Mouse (Mus musculus) neural tube, embryonic 15.5 days (tissue): Measurements from ENCODE around the gene Tmem106b. TPM values are rescaled to one million over a fixed set of nuclear protein-coding genes. Genes with fewer than 3 reads are reported as not detected.

Experiments used
- ATAC-seq: fragments of 200-750 bp; cut with Nextera tagmentation; 2 replicates; pipeline ENCODE4 v1.8.0; 2017; ENCODE audit warnings: mild to moderate bottlenecking, moderate TSS enrichment, moderate library complexity; ENCODE audit not compliant: low FRiP score
- H3K27ac ChIP-seq: fragments of 300-500 bp; sonication (generic); replicated peaks from 2 replicates; pipeline ENCODE4 v1.5.1; 2015; ENCODE audit warnings: mild to moderate bottlenecking, inconsistent platforms
- H3K27me3 ChIP-seq: fragments of 300-500 bp; sonication (generic); replicated peaks from 2 replicates; pipeline ENCODE4 v1.6.1; 2015; ENCODE audit warnings: inconsistent platforms
- H3K36me3 ChIP-seq: fragments of 300-500 bp; sonication (generic); 2 replicates; pipeline ENCODE4 v1.6.1; 2015; ENCODE audit warnings: inconsistent platforms
- H3K4me1 ChIP-seq: fragments of 300-500 bp; sonication (generic); 2 replicates; pipeline ENCODE4 v1.6.1; 2015; ENCODE audit warnings: inconsistent platforms
- H3K4me2 ChIP-seq: fragments of 300-500 bp; sonication (generic); 2 replicates; pipeline ENCODE4 v1.6.1; 2015; ENCODE audit warnings: inconsistent platforms, mild to moderate bottlenecking, moderate library complexity
- H3K4me3 ChIP-seq: fragments of 300-500 bp; sonication (generic); replicated peaks from 2 replicates; pipeline ENCODE4 v1.5.1; 2015; ENCODE audit warnings: mild to moderate bottlenecking, inconsistent platforms
- H3K9ac ChIP-seq: fragments of 300-500 bp; sonication (generic); replicated peaks from 2 replicates; pipeline ENCODE4 v1.6.1; 2015; ENCODE audit warnings: mild to moderate bottlenecking, inconsistent platforms
- H3K9me3 ChIP-seq: fragments of 300-500 bp; sonication (generic); replicated peaks from 2 replicates; pipeline ENCODE4 v1.6.1; 2016; ENCODE audit warnings: inconsistent platforms
- WGBS: fragments of 180-500 bp; shearing (Covaris S2); methylation state at CpG from one replicate; pipeline ENCODE4 v1.1.7; 2015; ENCODE audit warnings: mixed read lengths; 5-methylcytosine and 5-hydroxymethylcytosine counted together
- polyA plus RNA-seq: library from polyadenylated mRNA; unstranded; fragments of >200 nt; fragmentation: Nextera tagmentation; extraction: Ambion mirVana; gene quantifications from 2 replicates; pipeline ENCODE4 v1.2.1, GENCODE M21; 2015

Tmem106b gene
- polyA plus RNA-seq = 34.4 and 34.6 TPM in 2 replicates

DNA sequence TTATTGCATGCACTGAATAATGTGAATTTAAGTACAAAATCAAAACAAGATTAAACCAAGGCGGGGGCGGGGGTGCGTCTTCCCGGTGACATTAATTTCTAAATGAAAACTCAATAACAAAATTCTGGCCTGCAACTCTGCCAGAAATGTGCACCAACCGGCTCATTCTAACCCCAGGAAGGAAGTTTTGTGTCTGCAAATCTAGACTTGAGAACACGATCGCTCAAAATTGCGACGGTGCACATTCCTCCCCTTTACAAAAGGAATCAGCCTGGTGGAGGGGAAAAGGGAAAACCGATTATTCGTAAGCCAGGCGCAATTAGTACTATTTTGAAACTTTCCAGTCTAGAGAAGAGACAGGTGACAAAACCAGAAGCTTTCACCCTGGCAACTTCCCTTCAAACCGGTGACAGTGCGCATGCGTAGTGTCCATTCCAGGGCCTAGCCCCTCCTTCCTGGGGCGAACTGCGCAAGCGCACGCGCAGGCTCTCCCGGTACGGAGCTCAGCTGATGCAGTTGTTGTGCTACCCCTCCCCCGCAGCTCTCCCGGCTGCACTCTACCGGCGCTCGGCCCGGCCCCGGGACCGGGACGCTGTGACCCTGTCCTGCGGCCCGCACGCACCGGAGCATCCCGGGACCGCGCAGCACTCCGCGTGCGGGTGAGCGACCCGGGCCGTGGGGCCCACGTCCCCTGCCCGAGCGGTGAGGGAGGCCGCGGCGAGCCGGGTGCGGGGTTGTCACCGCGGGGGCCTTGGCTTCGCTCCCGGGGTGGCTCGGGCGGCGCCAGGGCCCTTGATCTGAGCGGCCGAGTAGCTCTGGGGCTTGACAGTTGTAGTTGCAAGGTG lies at the start of gene Tmem106b:
TSS of gene Tmem106b (plus strand) at position 458 of the 845 bp plus-strand sequence.
- Histone ChIP-seq H3K4me3 (peak within 1 kb of the TSS; percentile 99), H3K4me2 (peak within 1 kb of the TSS; percentile 69), H3K9me3 (no peaks in the 10 kb centered on the region), H3K4me1 (peaks cover 13% of the 10 kb centered on the region), H3K27me3 (no peaks in the 10 kb centered on the region), H3K36me3 (peaks cover 16% of the 10 kb centered on the region), H3K9ac (peak within 1 kb of the TSS; percentile 96), H3K27ac (peak within 1 kb of the TSS; percentile 86)
- 3% methylated on average over 61 of the region's 61 CpGs for WGBS
- peak; percentile 100 for ATAC-seq

DNA sequence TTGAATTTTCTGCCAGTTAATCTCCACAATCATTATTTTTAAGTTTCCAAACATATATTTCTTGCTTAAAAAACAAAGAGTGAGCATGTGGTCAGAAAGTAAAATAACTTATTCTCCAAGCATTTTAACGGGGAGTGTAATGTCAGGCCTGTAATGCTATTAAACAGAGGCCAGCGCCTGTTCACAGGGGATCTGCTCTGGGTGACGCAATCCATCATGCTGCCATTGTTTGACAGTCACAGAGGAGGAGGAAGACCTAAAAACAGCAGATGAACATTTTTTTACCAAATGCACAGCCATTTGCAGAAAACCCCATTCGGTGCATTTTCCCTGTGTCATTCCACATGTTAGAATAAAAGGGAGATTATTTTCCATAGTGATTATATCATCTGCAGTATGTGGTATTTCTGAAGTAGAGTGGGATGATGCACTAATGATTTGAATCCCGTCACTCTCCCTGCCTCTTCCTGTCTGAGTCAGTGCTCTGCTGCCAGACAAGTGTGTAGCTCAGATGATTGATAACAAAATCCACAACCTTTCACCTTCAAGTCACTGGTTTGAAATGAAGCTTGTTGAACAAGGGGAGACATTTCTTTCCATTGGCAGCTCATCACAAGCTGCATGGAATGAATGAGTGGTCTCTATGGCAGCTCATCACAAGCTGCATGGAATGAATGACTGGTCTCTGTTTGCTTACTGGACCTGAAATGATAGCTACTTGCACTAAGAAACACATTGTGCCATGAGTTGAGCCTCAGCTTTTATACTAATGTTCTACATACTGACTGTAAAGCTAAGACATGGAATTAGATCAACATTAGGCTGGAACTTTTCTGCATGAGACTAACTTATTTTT lies 48.1 kb upstream of the Tmem106b start:
- WGBS = 24% methylated on average over 5 of the region's 5 CpGs
- Histone ChIP-seq H3K4me3 (no peak overlapping the region), H3K9me3 (no peaks in the 10 kb centered on the region), H3K27me3 (no peaks in the 10 kb centered on the region), H3K9ac (no peak overlapping the region), H3K4me1 (no peaks in the 10 kb centered on the region), H3K27ac (no peak overlapping the region), H3K36me3 (no peaks in the 10 kb centered on the region), H3K4me2 (no peak overlapping the region)
- no peak for ATAC-seq

DNA sequence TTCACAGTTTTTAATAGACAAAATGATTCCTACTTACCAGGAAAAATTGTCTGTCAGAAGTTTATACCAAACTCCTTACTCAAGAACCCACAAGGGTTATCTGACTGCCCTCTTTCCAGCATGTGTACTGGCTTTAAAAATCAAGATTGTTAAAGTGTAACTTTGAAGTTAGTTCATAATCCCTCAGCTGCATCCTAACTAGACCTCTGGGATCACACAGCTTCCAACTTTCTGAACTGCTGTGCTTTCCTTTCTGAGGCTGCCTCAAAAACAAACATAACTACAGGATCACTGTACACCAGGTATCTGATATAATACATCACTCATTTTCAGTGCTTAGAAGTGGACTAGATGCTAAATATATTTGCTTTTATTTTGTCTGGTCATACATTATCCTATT lies 39.0 kb upstream of the Tmem106b start:
- no peak for ATAC-seq
- Histone ChIP-seq H3K27me3 (no peaks in the 10 kb centered on the region), H3K9me3 (no peaks in the 10 kb centered on the region)

DNA sequence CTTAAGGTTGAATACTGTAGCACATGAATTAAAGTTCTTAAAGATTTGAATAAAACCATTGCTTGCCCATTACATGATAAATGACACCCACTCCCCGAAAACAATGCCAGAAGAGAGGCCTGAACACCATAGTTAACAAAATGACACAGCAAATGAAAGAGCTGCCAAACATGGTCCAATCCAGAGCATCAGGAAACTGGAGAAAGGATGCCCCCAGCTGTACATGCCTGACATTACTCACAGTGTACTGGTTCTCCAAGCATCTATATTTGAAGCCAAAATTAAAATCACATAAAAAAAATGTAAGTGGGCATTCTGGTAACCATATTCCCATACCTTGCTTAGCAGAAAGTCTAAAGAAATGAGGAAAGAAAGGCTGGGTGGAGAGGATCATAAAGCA lies 38.6 kb upstream of the Tmem106b start:
- Histone ChIP-seq H3K27ac (no peak overlapping the region), H3K36me3 (no peaks in the 10 kb centered on the region), H3K27me3 (no peaks in the 10 kb centered on the region), H3K9ac (no peak overlapping the region), H3K4me2 (no peak overlapping the region), H3K4me3 (no peak overlapping the region), H3K4me1 (no peaks in the 10 kb centered on the region), H3K9me3 (no peaks in the 10 kb centered on the region)
- ATAC-seq = peak; percentile 72; the same call in 1 of the 2 replicates
- 42% methylated on average over 1 of the region's 1 CpGs for WGBS

More for the DNA sequence above, 39.0 kb upstream of the Tmem106b start:
- H3K9ac ChIP-seq = no peak overlapping the region
- no peak overlapping the region for H3K4me2 ChIP-seq
- H3K36me3 ChIP-seq = no peaks in the 10 kb centered on the region
- H3K27ac ChIP-seq = no peak overlapping the region
- no peaks in the 10 kb centered on the region for H3K4me1 ChIP-seq
- no peak overlapping the region for H3K4me3 ChIP-seq

DNA sequence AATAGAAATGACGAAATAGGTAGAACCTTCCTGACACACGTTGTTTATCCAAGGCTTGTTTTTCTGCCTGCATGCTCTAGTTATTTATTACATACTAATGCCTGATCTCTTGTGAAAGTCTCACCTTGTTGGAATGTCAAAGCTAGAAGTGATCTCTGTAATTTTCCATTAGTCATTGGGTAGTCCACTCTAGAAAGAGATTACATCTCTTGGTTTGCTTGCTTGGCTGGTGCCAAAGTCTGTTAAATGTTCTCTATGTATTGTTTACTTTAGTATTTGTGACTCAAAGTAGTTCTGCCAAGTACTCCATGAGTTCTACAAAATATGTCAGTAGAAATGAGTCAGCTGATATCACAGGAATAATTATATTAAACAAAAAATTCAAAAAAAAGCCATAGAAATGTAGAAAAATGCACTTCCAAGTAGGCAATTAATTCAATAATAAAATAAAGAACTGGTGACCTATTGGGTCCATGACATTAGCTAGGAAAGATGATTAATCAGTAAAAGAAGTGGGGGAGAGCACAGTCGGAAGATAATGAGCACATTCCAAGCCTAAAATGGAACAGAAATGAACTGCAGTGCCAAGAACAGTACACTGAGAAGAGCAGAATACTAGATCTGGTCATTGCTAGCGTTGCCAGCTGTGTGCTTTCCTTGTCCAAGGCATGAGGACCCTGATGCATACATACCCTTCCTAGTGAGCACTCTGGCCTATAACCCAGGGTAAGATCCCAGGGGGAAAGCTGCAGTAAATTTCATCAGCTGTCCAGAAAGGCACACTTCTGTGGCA lies 17.0 kb upstream of the Tmem106b start:
- H3K4me2 ChIP-seq = no peak overlapping the region
- WGBS = 87% methylated on average over 4 of the region's 4 CpGs
- H3K27me3 ChIP-seq = no peaks in the 10 kb centered on the region
- ATAC-seq = no peak
- H3K4me3 ChIP-seq = no peak overlapping the region
- no peaks in the 10 kb centered on the region for H3K4me1 ChIP-seq
- no peak overlapping the region for H3K9ac ChIP-seq
- no peaks in the 10 kb centered on the region for H3K9me3 ChIP-seq
- no peaks in the 10 kb centered on the region for H3K36me3 ChIP-seq
- H3K27ac ChIP-seq = no peak overlapping the region

DNA sequence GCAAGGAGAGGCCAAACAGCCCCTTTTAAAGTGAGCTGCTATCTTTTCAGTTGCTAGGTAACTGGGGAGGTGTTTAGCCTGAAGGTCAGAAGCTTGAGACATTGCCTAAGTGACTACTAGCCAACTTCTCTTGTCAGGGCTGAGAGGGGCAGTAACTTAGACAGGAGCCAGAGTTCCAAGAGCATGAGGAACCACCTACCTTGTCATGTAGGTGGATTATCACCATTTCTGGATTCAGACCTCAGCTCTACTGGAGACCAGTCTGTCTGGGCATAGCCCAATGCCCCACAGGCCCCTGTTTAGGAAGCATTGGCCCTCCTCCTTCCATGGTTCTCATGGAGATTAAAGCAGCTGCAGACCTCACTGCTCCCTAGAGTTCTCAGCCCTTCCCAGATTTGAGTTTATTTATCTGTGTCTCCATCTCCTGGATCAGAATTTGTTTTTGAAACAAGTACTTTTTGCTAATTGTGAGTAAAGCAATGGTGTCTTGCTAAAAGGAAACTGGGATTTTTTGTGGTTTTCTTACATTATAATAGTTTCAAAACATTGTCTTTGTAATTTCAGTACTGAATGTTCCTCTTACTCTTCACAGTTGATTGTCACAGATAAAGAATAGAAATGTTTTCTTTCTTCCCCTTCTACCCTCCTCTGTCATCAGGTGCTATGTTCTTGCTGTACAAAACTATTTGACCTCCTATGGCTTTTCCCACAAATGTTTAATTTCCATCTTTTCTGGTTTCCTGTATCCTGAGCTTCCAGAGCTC lies 8.1 kb upstream of the Tmem106b start:
- no peaks in the 10 kb centered on the region for H3K27me3 ChIP-seq
- H3K4me1 ChIP-seq = no peaks in the 10 kb centered on the region
- H3K27ac ChIP-seq = no peak overlapping the region
- no peaks in the 10 kb centered on the region for H3K36me3 ChIP-seq
- H3K4me2 ChIP-seq = no peak overlapping the region
- ATAC-seq = no peak
- H3K9me3 ChIP-seq = no peaks in the 10 kb centered on the region
- no peak overlapping the region for H3K9ac ChIP-seq
- H3K4me3 ChIP-seq = no peak overlapping the region

DNA sequence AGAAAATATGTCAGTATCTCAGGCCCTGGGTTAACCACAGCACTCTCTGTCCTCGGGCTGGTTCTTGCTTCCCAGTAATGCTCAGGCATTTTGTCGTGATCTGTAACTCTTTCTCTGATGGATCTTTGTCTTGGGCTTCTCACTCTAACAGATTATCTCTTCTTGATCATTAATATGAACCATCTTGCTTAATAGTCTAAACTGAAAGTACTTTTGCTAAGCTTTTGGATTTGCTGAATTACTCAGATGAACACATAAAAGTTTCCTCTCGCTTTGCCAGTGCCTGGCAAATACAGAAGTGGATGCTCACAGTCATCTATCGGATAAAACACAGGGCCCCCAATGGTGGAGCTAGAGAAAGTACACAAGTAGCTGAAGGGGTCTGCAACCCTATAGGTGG lies 7.5 kb upstream of the Tmem106b start:
- no peak for ATAC-seq
- H3K27me3 ChIP-seq = no peaks in the 10 kb centered on the region
- H3K9ac ChIP-seq = no peak overlapping the region
- no peaks in the 10 kb centered on the region for H3K9me3 ChIP-seq
- H3K36me3 ChIP-seq = no peaks in the 10 kb centered on the region
- WGBS = 89% methylated on average over 4 of the region's 4 CpGs
- H3K4me3 ChIP-seq = no peak overlapping the region
- no peak overlapping the region for H3K27ac ChIP-seq
- no peaks in the 10 kb centered on the region for H3K4me1 ChIP-seq
- H3K4me2 ChIP-seq = no peak overlapping the region

DNA sequence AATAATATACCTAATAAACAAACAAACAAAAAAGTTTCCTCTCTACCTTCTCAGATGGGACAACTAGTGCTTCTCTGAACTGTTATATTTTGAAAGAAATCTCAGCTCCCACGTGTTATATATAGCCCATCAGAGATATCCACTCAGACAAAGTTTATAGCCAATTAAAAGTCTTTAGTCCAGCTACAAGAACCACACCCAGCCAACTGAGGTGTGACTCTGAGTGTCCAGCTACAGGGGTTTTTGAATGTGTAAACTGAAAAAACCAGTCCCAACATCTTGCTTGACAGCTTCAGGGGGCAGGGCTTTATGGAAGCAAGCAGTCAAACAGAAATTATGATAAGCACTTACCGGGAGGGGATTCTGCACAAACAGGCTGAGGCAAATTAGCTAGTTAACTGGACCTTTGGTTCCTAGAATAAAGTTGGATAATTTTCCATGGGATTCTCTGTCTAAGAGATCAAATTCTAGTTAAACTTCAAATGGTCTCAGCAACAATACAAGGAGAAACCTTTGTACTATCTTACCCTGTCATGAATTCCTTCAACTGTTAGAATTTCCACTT lies 6.8 kb upstream of the Tmem106b start:
- WGBS = 80% methylated on average over 2 of the region's 2 CpGs
- ATAC-seq = no peak
- Histone ChIP-seq H3K4me3 (no peak overlapping the region), H3K4me2 (no peak overlapping the region), H3K27me3 (no peaks in the 10 kb centered on the region), H3K27ac (no peak overlapping the region), H3K4me1 (no peaks in the 10 kb centered on the region), H3K36me3 (no peaks in the 10 kb centered on the region), H3K9ac (no peak overlapping the region), H3K9me3 (no peaks in the 10 kb centered on the region)

DNA sequence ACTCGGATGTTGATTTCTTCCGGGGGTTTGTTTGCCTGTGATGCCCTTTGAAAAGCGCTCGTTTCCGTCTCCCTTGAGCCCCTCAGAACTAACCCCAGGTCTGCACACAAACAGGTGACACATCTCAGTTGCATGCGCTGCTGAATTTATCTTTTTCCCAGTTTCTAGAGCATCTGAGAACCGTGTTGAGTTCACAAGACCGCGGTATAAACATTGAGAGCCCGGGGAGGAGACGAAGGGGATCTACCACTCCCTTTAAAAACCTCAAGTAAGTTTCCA lies 527 bp downstream of the Tmem106b start:
- peak overlapping the region; percentile 99 for H3K4me3 ChIP-seq
- peaks cover 17% of the 10 kb centered on the region for H3K36me3 ChIP-seq
- H3K9ac ChIP-seq = peak overlapping the region; percentile 96
- no peak; the same call in 1 of the 2 replicates for ATAC-seq
- H3K9me3 ChIP-seq = no peaks in the 10 kb centered on the region
- peaks cover 13% of the 10 kb centered on the region for H3K4me1 ChIP-seq
- peak overlapping the region; percentile 69 for H3K4me2 ChIP-seq
- WGBS = 1% methylated on average over 11 of the region's 11 CpGs
- peak overlapping the region; percentile 86 for H3K27ac ChIP-seq
- H3K27me3 ChIP-seq = no peaks in the 10 kb centered on the region

DNA sequence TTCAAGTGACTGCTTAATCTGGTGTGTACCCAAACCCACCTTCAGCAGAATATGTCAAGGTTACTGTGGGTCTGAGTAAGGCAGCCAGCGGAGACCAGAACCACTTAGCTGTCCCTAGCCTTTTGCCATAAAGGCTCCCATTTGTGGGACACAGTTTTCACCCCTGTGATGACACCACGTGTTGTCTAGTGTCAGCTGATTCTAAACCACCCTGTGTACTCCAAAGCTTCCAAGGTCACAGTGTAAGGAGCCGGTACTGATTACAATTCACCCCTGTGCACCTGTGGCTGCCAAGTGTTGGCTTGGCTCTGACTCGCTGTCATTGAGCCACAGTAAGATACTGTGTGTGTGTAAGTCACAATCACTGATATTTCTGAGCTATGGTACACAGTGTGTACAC lies 926 bp downstream of the Tmem106b start:
- peak overlapping the region; percentile 86; the same call in 1 of the 2 replicates for H3K27ac ChIP-seq
- 0 out of 2 replicates have a peak, but pooled peaks have one; percentile 15 for ATAC-seq
- 47% methylated on average over 4 of the region's 4 CpGs for WGBS

DNA sequence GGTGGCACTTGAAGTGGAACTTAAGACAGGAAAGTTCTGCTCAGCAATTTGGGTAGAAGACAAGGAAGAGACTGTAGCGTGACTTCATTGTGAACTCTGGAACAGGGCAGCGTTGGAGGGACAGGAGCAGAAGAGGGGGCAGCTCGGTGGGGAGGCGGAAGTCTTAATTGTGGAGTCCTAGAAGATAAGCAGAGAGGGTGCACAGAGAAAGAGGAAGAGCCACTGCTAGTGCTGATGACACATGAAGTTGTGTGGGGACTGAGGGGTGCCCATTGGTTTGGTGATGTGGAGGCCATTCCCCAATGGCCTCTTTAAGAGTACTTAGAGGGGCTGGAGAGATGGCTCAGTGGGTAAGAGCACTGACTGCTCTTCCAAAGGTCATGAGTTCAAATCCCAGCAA lies 3.5 kb downstream of the Tmem106b start:
- Histone ChIP-seq H3K9ac (no peak overlapping the region), H3K36me3 (peaks cover 33% of the 10 kb centered on the region)

More for the DNA sequence above, 926 bp downstream of the Tmem106b start:
- Histone ChIP-seq H3K4me1 (peaks cover 13% of the 10 kb centered on the region), H3K4me3 (peak overlapping the region; percentile 99), H3K9me3 (no peaks in the 10 kb centered on the region), H3K9ac (peak overlapping the region; percentile 96), H3K36me3 (peaks cover 20% of the 10 kb centered on the region), H3K27me3 (no peaks in the 10 kb centered on the region), H3K4me2 (peak overlapping the region; percentile 69)

More for the DNA sequence above, 3.5 kb downstream of the Tmem106b start:
- no peak for ATAC-seq
- Histone ChIP-seq H3K27ac (no peak overlapping the region), H3K27me3 (no peaks in the 10 kb centered on the region), H3K4me3 (no peak overlapping the region), H3K4me1 (peaks cover 13% of the 10 kb centered on the region), H3K9me3 (no peaks in the 10 kb centered on the region), H3K4me2 (no peak overlapping the region)
- 96% methylated on average over 4 of the region's 4 CpGs for WGBS
